Mouse (Mus musculus) testis, adult 2 months (tissue): ENCODE results near the gene Phf7.

Experiments used
- CTCF ChIP-seq: fragments of 200-500 bp; IDR thresholded peaks from 2 replicates; pipeline ENCODE4 v1.5.1; 2012; ENCODE audit warnings: low read depth, mild to moderate bottlenecking, inconsistent platforms, low read length, moderate library complexity; ENCODE audit not compliant: control insufficient read depth, insufficient read depth, insufficient replicate concordance
- POLR2A ChIP-seq: fragments of 200-500 bp; IDR thresholded peaks from 2 replicates; pipeline ENCODE4 v1.6.1; 2012; ENCODE audit warnings: low read depth, mild to moderate bottlenecking, inconsistent platforms, low read length, moderate library complexity; ENCODE audit not compliant: control insufficient read depth

- TF ChIP-seq POLR2A = no peak
- TF ChIP-seq CTCF = no peak
Measured at GRCm38 (mm10) chr14:31260932-31261331, 9.8 kb upstream of the Phf7 start.
